Mouse (Mus musculus) C2C12 (cell line): ENCODE results near the gene Rbks.

Experiments used
- CEBPB ChIP-seq: IDR thresholded peaks from one replicate; pipeline ENCODE4 v1.6.1; 2011; ENCODE audit warnings: low read depth, mild to moderate bottlenecking, control low read depth, moderate library complexity
- CTCF ChIP-seq: IDR thresholded peaks from one replicate; pipeline ENCODE4 v1.5.1; 2011; ENCODE audit not compliant: control insufficient read depth, insufficient read depth, insufficient read length
- FOSL1 ChIP-seq: IDR thresholded peaks from one replicate; pipeline ENCODE4 v1.8.0; 2011; ENCODE audit warnings: mild to moderate bottlenecking, low read length; ENCODE audit not compliant: poor library complexity, insufficient read depth, severe bottlenecking
- MAX ChIP-seq: IDR thresholded peaks from one replicate; pipeline ENCODE4 v1.6.1; 2011; ENCODE audit warnings: mild to moderate bottlenecking, control low read depth
- MYOD1 ChIP-seq: IDR thresholded peaks from one replicate; pipeline ENCODE4 v1.6.1; 2011; ENCODE audit warnings: low read depth; ENCODE audit not compliant: control insufficient read depth, insufficient read length
- MYOG ChIP-seq: IDR thresholded peaks from one replicate; pipeline ENCODE4 v1.6.1; 2011; ENCODE audit not compliant: control insufficient read depth, insufficient read length; ENCODE audit errors: extremely low read depth
- USF1 ChIP-seq: IDR thresholded peaks from one replicate; pipeline ENCODE4 v1.6.1; 2011; ENCODE audit warnings: low read depth, mild to moderate bottlenecking, control low read depth, moderate library complexity

DNA sequence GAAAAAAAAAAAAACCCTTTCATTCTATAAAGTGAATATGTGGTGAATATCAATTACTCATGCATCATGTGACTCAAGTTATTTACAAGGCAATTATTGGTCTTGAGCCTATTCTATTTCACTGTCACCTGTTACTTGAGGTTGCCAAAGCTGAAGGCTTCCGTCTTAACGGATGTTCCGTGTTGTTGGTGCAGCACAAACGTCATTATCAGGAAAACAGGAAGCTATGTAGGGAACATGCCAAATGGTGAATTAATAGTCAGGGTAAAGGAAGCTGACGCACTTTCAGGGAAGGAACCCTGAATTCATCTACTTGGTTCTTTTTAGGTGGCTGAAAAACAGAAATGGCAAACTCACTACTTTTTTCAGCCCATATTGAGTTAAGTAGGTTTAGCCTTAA is 30.0 kb upstream of the Rbks start:
- TF ChIP-seq CTCF (no peak), MYOG (no peak), MAX (no peak), MYOD1 (no peak), CEBPB (no peak), FOSL1 (no peak), USF1 (peak; percentile 52)
